Mouse (Mus musculus): ENCODE measurements around the gene Tex11. TPM values are rescaled to one million over a fixed set of nuclear protein-coding genes. Genes with fewer than 3 reads are reported as not detected.

Tex11 gene
- total RNA-seq, 2 experiments from 2014 or later, result not detected

Other genes starting within 250 kb of the Tex11 start
- gene Slc7a3, start 26.4 kb upstream of the Tex11 start, total RNA-seq (2021), result under 1 TPM in 1 of 2 experiments, not detected in 1; 0.16 TPM
- gene Snx12, start 162.9 kb upstream of the Tex11 start, total RNA-seq (2021), result 10 to 100 TPM; 23.4 to 25.5 TPM
- gene Foxo4, start 194.9 kb upstream of the Tex11 start, total RNA-seq (2021), result 10 to 100 TPM; 84.7 to 93.9 TPM
- not detected for gene Gm614, start 204.3 kb upstream of the Tex11 start, total RNA-seq (2021)
- gene Il2rg, start 208.6 kb upstream of the Tex11 start, total RNA-seq (2021), result 1 to 10 TPM; 1.3 to 2.6 TPM
- gene Gm20489, start 209.4 kb upstream of the Tex11 start, total RNA-seq (2021), result not detected
- gene Med12, start 214.4 kb upstream of the Tex11 start, total RNA-seq (2021), result 10 to 100 TPM; 15.4 to 15.6 TPM
- under 1 TPM; 0.08 to 0.20 TPM for gene Nlgn3, start 239.5 kb upstream of the Tex11 start, total RNA-seq (2021)